Mouse (Mus musculus) limb, embryonic 14.5 days (tissue): Measurements from ENCODE around the gene Ankk1. TPM values are rescaled to one million over a fixed set of nuclear protein-coding genes. Genes with fewer than 3 reads are reported as not detected.

Experiments used
- ATAC-seq: fragments of 200-750 bp; cut with Nextera tagmentation; 2 replicates; pipeline ENCODE4 v1.8.0; 2017; ENCODE audit warnings: low read depth, moderate number of reproducible peaks, moderate TSS enrichment; ENCODE audit not compliant: low FRiP score
- DNase-seq: peaks from one replicate; pipeline ENCODE4 v3.0.0-alpha.2; 2015; ENCODE audit warnings: low spot score
- H3K27ac ChIP-seq: fragments of 300-500 bp; sonication (generic); replicated peaks from 2 replicates; pipeline ENCODE4 v1.5.1; 2014; ENCODE audit warnings: low read depth, mild to moderate bottlenecking, low read length, moderate library complexity, mixed read lengths
- H3K27me3 ChIP-seq: fragments of 300-500 bp; sonication (generic); 2 replicates; pipeline ENCODE4 v1.6.1; 2014; ENCODE audit warnings: low read length, mixed read lengths; ENCODE audit not compliant: control insufficient read depth, insufficient read depth
- H3K36me3 ChIP-seq: fragments of 300-500 bp; sonication (generic); 2 replicates; pipeline ENCODE4 v1.6.1; 2014; ENCODE audit warnings: mild to moderate bottlenecking, low read length, moderate library complexity, mixed read lengths; ENCODE audit not compliant: control insufficient read depth, insufficient read depth
- H3K4me1 ChIP-seq: fragments of 300-500 bp; sonication (generic); 2 replicates; pipeline ENCODE4 v1.6.1; 2014; ENCODE audit warnings: antibody characterized with exemption, low read length, mixed read lengths; ENCODE audit not compliant: control insufficient read depth, insufficient read depth
- H3K4me2 ChIP-seq: fragments of 300-500 bp; sonication (generic); replicated peaks from 2 replicates; pipeline ENCODE4 v1.6.1; 2014; ENCODE audit warnings: low read depth, mild to moderate bottlenecking, low read length, moderate library complexity; ENCODE audit not compliant: severe bottlenecking
- H3K4me3 ChIP-seq: fragments of 300-500 bp; sonication (generic); replicated peaks from 2 replicates; pipeline ENCODE4 v1.5.1; 2014; ENCODE audit warnings: low read length
- H3K9ac ChIP-seq: fragments of 300-500 bp; sonication (generic); 2 replicates; pipeline ENCODE4 v1.6.1; 2014; ENCODE audit warnings: mild to moderate bottlenecking, low read depth, low read length, moderate library complexity; ENCODE audit not compliant: severe bottlenecking
- H3K9me3 ChIP-seq: fragments of 300-500 bp; sonication (generic); 2 replicates; pipeline ENCODE4 v1.6.1; 2016; ENCODE audit warnings: low read length; ENCODE audit not compliant: control insufficient read depth
- POLR2A ChIP-seq: fragments of 200-500 bp; IDR thresholded peaks from 2 replicates; pipeline ENCODE4 v1.8.0; 2012; ENCODE audit warnings: inconsistent platforms, mild to moderate bottlenecking, moderate library complexity, borderline replicate concordance; ENCODE audit not compliant: insufficient read depth, insufficient read length; ENCODE audit errors: extremely low read depth
- WGBS: fragments of 180-500 bp; shearing (Covaris S2); extraction: QIAGEN DNeasy Blood & Tissue Kit; methylation state at CpG from one replicate; pipeline ENCODE4 v1.1.7; 2014; 5-methylcytosine and 5-hydroxymethylcytosine counted together
- polyA plus RNA-seq, 2 experiments: library from polyadenylated mRNA; depleted of rRNA in 1 of 2; stranded (reverse) in 1 of 2; unstranded in 1 of 2; fragments of >200 nt; fragmentation: Nextera tagmentation in 1 of 2; extraction: Ambion mirVana in 1 of 2; gene quantifications; 2 replicates each; pipeline versions ENCODE4 v1.2.1 to v1.2.3; 2012 to 2014

Gene Ankk1
- 0.03 TPM in 1 of 2 replicates, not detected in the other for polyA plus RNA-seq (2012; rRNA removed)
- polyA plus RNA-seq (2014; fragmentation: Nextera tagmentation; extraction: Ambion mirVana) = not detected in 2 replicates

- no peaks in the 10 kb centered on the region for H3K9me3 ChIP-seq
- H3K4me3 ChIP-seq = no peak within 1 kb of the TSS
- H3K27ac ChIP-seq = no peak within 1 kb of the TSS
- no peaks in the 10 kb centered on the region for H3K27me3 ChIP-seq
- TF ChIP-seq POLR2A = no peak
- 81% methylated on average over 7 of the region's 7 CpGs for WGBS
- no peaks in the 10 kb centered on the region for H3K36me3 ChIP-seq
- DNase-seq (no peak), ATAC-seq (no peak)
- H3K4me2 ChIP-seq = no peak within 1 kb of the TSS
- H3K9ac ChIP-seq = no peak within 1 kb of the TSS
- no peaks in the 10 kb centered on the region for H3K4me1 ChIP-seq
Measured at GRCm38 (mm10) chr9:49426921-49427320, at the start of gene Ankk1. Ankk1 (minus strand) TSS chr9:49427021.

GRCm38 (mm10) chr9:49472126-49472525, 45.3 kb upstream of the Ankk1 start:
- no peak for TF ChIP-seq POLR2A
- no peaks in the 10 kb centered on the region for H3K36me3 ChIP-seq
- no peak for ATAC-seq
- 57% methylated on average over 11 of the region's 11 CpGs for WGBS
- H3K4me3 ChIP-seq = no peak overlapping the region
- no peak overlapping the region for H3K9ac ChIP-seq
- H3K9me3 ChIP-seq = no peaks in the 10 kb centered on the region
- H3K4me1 ChIP-seq = no peaks in the 10 kb centered on the region
- no peaks in the 10 kb centered on the region for H3K27me3 ChIP-seq
- H3K27ac ChIP-seq = no peak overlapping the region
- DNase-seq = no peak
- H3K4me2 ChIP-seq = no peak overlapping the region

- no peak overlapping the region for H3K27ac ChIP-seq
- no peak overlapping the region for H3K4me2 ChIP-seq
- ATAC-seq = no peak
- no peaks in the 10 kb centered on the region for H3K9me3 ChIP-seq
- WGBS = 85% methylated on average over 6 of the region's 6 CpGs
- no peaks in the 10 kb centered on the region for H3K36me3 ChIP-seq
- no peak overlapping the region for H3K9ac ChIP-seq
- no peak for DNase-seq
- no peak for TF ChIP-seq POLR2A
- no peaks in the 10 kb centered on the region for H3K4me1 ChIP-seq
- H3K4me3 ChIP-seq = no peak overlapping the region
- H3K27me3 ChIP-seq = no peaks in the 10 kb centered on the region
Measured at GRCm38 (mm10) chr9:49470946-49471345, 44.1 kb upstream of the Ankk1 start.

- H3K4me1 ChIP-seq = no peaks in the 10 kb centered on the region
- no peak overlapping the region for H3K27ac ChIP-seq
- H3K4me2 ChIP-seq = no peak overlapping the region
- H3K9ac ChIP-seq = no peak overlapping the region
- ATAC-seq (no peak), DNase-seq (no peak)
- no peak for TF ChIP-seq POLR2A
- H3K9me3 ChIP-seq = no peaks in the 10 kb centered on the region
- WGBS = 91% methylated on average over 19 of the region's 19 CpGs
- H3K36me3 ChIP-seq = no peaks in the 10 kb centered on the region
- H3K27me3 ChIP-seq = no peaks in the 10 kb centered on the region
- no peak overlapping the region for H3K4me3 ChIP-seq
Measured at GRCm38 (mm10) chr9:49470006-49470405, 43.2 kb upstream of the Ankk1 start.

DNA sequence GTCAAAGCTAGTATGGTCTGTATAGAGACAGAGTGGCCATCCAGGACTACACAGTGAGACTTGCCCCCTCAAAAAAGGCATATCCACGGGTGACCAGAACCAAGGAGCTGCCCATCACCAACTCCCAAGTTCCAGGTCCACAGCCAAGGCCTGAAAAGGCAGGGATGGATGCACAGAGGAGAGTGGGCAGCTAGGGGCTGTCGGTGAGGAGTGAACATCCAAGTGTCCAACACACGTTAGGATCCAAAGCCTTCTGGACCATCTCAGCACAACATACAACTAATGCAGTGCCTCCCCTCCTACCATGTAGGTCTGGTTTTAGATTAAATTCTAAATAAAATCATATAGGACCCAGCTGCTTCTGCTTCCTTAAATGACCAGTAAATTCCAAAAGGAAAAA, 29.3 kb upstream of the Ankk1 start:
- Histone ChIP-seq H3K9ac (no peak overlapping the region), H3K27ac (no peak overlapping the region), H3K27me3 (no peaks in the 10 kb centered on the region), H3K9me3 (no peaks in the 10 kb centered on the region), H3K36me3 (no peaks in the 10 kb centered on the region), H3K4me2 (no peak overlapping the region), H3K4me3 (no peak overlapping the region), H3K4me1 (no peaks in the 10 kb centered on the region)
- ATAC-seq (no peak), DNase-seq (no peak)
- WGBS = 85% methylated on average over 3 of the region's 3 CpGs
- no peak for TF ChIP-seq POLR2A

DNA sequence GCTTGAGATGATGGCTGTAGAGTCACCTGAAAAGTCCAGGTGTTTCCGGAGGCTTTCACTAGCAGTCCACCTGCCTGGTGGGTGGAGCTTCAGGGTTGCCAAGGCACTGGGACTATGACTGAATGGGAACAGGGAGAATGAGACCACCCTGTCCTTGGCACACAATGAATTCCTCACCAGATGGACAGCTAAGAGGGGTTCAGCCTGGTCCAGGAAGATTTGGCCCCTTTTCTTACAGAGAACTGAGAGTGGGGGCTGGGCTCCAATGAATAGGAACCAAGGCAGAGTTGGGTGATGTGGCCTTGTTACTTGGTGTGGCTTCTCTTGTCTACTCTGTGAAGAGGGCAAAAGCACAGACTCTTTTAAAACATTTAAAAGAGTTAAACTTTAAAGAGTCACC, 25.6 kb upstream of the Ankk1 start:
- Histone ChIP-seq H3K9me3 (no peaks in the 10 kb centered on the region), H3K36me3 (no peaks in the 10 kb centered on the region), H3K4me3 (no peak overlapping the region), H3K4me1 (no peaks in the 10 kb centered on the region), H3K4me2 (no peak overlapping the region), H3K27ac (no peak overlapping the region), H3K9ac (no peak overlapping the region), H3K27me3 (no peaks in the 10 kb centered on the region)
- no peak for ATAC-seq
- DNase-seq = no peak
- TF ChIP-seq POLR2A = no peak
- WGBS = 100% methylated on average over 1 of the region's 1 CpGs
